Mouse (Mus musculus): ENCODE results near the gene Gm49387. TPM values are rescaled to one million over a fixed set of nuclear protein-coding genes. Genes with fewer than 3 reads are reported as not detected.

Gm49387 gene
- polyA plus RNA-seq, 1 experiment from 2014 or later = 5.8 TPM

DNA sequence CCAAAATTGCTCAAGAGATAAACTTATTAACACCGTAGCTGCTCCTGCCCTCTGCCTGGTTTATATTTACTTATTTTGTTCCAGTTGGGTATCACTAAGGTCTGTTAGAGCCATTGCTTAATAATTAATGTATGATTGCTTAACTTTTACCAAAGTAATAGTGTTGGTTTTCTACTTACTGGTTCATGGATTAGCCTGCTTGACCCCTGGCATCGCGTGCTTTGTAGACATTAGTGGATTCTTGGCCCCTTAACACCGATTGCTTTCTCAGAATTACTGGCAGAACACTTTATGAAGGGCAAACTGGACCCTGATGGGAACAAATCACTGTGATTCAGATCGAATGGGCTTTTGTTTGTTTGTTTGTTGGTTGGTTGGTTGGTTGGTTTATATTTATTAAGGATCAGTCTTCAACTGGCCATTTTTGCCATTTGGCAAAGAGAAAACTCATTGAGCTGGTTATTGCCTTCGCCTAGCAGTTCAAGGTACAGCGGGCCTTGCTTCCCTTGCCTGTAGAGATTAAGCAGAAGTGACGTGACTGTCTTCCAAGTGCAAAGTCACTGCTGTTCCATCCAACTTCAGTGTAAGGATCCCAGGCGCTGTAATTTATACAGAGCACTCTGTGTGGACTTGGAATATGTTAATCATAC, 953 bp upstream of the Gm49387 start:
- TF ChIP-seq CTCF (IDR thresholded peaks at IDR 0.05) = no peak
- POLR2A ChIA-PET = interaction anchor here (0.9 to 1.4 kb wide), 2 partner anchors 18 to 217 kb away, joined by 3 read pairs; no protein-coding TSS in a partner anchor
- DNase-seq (ENCODE audit: low read depth, low spot score) = no peak
- CTCF ChIA-PET = interaction anchor here (1.0 kb wide), 1 partner anchor 145 kb away, joined by 4 read pairs; no protein-coding TSS in a partner anchor
- peak; percentile 32 for ATAC-seq
- H3K27me3 ChIP-seq = no peaks in the 10 kb centered on the region
- in situ Hi-C loops (cut with MboI; ENCODE audit: low pct_unique_long_range_greater_than_20kb) = no loop called here

DNA sequence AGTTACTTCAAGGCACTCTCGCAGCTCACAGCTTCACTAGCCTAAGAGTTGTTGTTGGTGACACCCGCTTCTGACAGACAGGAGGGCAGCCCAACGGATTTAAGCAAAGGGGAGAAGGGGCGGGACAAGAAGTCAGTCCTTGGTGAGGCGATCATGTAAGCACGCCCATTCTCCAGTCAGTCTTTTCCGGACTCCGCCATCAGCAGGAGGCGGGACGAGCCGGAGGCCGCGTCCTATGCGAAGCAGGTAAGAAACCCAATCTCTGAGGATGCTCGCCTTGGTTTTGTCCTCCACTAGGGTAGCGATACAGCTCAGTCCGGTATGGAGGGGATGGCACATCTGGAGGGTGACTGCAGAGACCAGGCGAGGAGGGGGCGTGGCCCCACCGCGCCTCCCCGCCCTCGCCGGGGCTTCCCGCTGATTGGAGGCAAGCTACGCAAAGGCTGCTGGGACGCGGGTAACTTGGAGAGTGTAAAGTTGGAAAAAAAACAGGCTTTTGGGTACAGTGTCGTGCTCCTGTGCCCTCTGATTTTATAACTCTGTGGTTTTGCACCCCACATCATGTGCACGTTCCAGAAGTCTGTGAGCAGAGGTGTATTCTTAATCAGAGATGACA, 320 bp upstream of the Gm49387 start, which contains the start of the genes Btd and Hacl1:
Btd (plus strand) TSS at position 139 of the 616 bp plus-strand sequence.
Hacl1 (minus strand) TSS at position 397 of the 616 bp plus-strand sequence.
- POLR2A ChIA-PET = interaction anchor here (0.9 to 1.4 kb wide), 2 partner anchors 18 to 216 kb away, joined by 3 read pairs; no protein-coding TSS in a partner anchor
- ATAC-seq = peak; percentile 96
- in situ Hi-C loops (cut with MboI; ENCODE audit: low pct_unique_long_range_greater_than_20kb) = no loop called here
- no peaks in the 10 kb centered on the region for H3K27me3 ChIP-seq
- CTCF ChIA-PET = interaction anchor here (1.0 kb wide), 1 partner anchor 145 kb away, joined by 4 read pairs; no protein-coding TSS in a partner anchor
- no peak for TF ChIP-seq CTCF (IDR thresholded peaks at IDR 0.05)
- no peak for DNase-seq (ENCODE audit: low read depth, low spot score)

DNA sequence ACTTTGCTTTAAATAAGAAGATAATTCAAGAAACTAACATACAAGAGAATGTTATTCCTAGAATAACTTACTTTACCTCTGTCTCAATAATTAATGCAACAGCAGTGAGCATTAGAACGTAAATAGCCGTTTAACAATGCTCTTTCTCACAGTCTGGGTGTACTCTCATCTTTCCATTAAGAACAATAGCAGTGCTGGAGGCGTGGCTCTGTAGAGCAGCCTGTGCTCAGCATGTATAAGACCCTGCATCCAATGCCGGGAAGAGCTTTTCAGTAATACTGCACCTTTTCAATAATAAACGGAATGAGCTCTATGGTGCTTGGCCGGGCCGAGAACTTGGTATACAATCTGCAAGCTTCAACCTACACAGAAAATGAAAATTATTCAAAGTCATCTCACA, 10.0 kb downstream of the Gm49387 start:
- ATAC-seq (no peak), DNase-seq (ENCODE audit: low read depth, low spot score) (no peak)
- ChIA-PET CTCF (no interaction called here), POLR2A (no interaction called here)
- no peaks in the 10 kb centered on the region for H3K27me3 ChIP-seq
- in situ Hi-C loops (cut with MboI; ENCODE audit: low pct_unique_long_range_greater_than_20kb) = no loop called here
- TF ChIP-seq CTCF (IDR thresholded peaks at IDR 0.05) = no peak

DNA sequence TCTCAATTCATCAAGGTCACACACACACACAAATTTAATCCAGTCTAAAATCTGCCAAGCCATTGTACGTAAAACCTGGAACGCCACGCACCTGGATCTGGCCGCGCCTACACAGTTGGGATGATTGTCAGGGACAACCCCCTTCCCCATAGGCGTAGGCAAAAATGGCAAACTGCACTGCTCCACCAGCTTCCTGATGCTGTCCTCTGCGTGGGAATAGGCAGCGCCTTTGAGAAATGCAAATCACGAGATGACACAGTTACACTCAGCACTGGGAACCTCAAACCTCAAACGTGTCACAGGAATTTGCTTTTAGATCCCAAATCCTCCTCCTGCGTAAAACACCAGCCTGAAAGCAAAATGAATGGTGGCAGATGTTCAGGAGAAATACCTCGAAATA, 17.9 kb downstream of the Gm49387 start:
- ChIA-PET CTCF (no interaction called here), POLR2A (no interaction called here)
- DNase-seq (ENCODE audit: low read depth, low spot score) (no peak), ATAC-seq (no peak)
- TF ChIP-seq CTCF (IDR thresholded peaks at IDR 0.05) = no peak
- no peaks in the 10 kb centered on the region for H3K27me3 ChIP-seq
- in situ Hi-C loops (cut with MboI; ENCODE audit: low pct_unique_long_range_greater_than_20kb) = no loop called here

DNA sequence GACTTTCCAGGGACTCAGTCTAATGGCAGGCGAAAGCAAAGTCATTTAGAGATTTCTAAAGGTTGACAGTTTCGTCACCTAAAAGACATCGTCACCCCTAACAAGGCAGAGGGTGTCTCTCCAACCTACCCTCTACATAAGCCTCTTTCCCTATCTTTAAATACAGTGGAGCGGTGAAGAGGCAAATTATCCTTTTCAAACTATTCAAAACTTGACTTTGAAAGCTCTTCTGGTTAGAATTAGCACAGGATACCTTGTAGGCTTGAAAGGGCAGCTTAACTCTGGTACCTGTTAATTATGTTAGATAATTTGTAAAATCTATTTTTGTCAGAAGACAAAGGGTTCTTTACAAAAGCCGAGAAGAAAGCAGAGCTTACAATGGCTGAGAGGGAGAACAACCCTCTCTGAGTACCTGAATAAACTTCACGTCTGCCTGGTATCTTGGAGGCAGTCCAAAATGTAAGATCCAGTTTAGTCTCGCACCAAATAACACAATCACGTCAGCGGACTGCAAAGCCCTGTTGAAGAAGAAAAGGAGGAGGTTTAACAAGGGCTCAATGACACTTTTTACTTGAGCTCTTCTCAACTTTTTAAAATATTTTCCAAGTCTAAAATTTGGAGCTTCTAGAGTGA, 20.0 kb downstream of the Gm49387 start:
- in situ Hi-C loops (cut with MboI; ENCODE audit: low pct_unique_long_range_greater_than_20kb) = no loop called here
- ATAC-seq (no peak), DNase-seq (ENCODE audit: low read depth, low spot score) (no peak)
- no peaks in the 10 kb centered on the region for H3K27me3 ChIP-seq
- CTCF ChIA-PET = interaction anchor here (1.0 to 1.2 kb wide), 2 partner anchors 9 to 15 kb away, joined by 3 to 4 read pairs; no protein-coding TSS in a partner anchor
- no peak for TF ChIP-seq CTCF (IDR thresholded peaks at IDR 0.05)
- POLR2A ChIA-PET = interaction anchor here (1.1 kb wide), 1 partner anchor 19 kb away, joined by 4 read pairs; no protein-coding TSS in a partner anchor

DNA sequence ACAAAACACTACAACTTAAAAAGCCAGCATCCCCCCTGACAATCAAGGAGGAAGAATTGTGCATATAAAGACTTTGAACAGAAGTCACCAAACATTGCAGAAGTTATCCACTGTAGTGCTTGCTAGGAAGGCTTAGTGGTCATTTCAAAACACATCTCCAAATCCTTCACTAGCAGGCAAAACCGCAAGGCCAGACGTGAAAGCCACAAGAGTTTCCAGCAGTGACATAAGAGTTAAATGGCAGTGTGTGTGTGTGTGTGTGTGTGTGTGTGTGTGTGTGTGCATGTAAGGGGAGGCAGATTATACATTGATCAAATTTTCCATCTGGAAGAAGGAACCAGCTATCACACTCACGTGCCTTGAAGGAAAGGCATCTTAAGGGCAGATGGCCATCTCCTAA, 22.7 kb downstream of the Gm49387 start:
- H3K27me3 ChIP-seq = no peaks in the 10 kb centered on the region
- ATAC-seq = no peak
- no peak for TF ChIP-seq CTCF (IDR thresholded peaks at IDR 0.05)
- ChIA-PET CTCF (no interaction called here), POLR2A (no interaction called here)
- in situ Hi-C loops (cut with MboI; ENCODE audit: low pct_unique_long_range_greater_than_20kb) = no loop called here
- no peak for DNase-seq (ENCODE audit: low read depth, low spot score)

DNA sequence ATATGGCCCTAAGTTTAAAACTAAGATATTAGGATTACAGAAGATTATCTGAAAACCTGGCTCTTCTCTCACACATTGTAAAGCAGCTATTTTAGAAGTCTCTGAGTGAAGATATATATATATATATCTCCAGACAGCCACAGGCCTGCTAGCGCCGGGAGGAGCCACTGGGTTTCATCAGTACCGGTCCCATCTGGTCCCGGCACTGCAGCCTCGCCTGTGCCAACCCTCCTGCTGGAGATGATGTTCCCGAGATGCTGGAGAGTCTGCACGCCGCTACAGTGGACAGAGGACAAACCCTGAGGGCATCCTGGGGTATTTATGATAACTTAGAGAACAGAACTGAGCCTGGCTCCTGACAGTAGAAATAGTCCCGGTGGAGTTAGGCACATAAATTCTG, 23.5 kb downstream of the Gm49387 start:
- DNase-seq (ENCODE audit: low read depth, low spot score) (no peak), ATAC-seq (no peak)
- in situ Hi-C loops (cut with MboI; ENCODE audit: low pct_unique_long_range_greater_than_20kb) = no loop called here
- no peaks in the 10 kb centered on the region for H3K27me3 ChIP-seq
- CTCF ChIA-PET = interaction anchor here (0.6 kb wide), 1 partner anchor 199 kb away, joined by 3 read pairs; no protein-coding TSS in a partner anchor
- TF ChIP-seq CTCF (IDR thresholded peaks at IDR 0.05) = no peak
- POLR2A ChIA-PET = interaction anchor here (0.7 kb wide), 1 partner anchor 130 kb away, joined by 3 read pairs; no protein-coding TSS in a partner anchor

DNA sequence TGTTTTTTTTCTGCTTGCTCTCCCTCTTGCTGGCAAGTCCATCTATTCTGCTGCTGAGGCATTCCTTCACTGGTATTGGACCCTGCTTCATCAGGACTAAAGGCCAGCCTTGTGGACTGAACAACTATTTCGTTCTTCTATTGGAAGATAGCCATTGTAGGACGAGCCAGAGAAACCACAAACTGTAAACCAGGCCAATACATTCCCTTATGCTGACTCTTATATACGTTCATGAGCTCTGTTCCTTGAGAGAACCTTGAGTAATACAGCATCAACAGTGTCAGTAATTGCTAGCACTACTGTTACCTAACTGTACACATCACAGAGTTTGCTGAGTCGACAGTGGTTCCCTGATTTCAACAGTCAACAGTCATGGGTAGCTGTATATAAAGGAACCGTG, 27.0 kb downstream of the Gm49387 start:
- ChIA-PET POLR2A (no interaction called here), CTCF (interaction anchor here (1.6 kb wide), 1 partner anchor 9 kb away, joined by 8 read pairs; no protein-coding TSS in a partner anchor)
- no peak for DNase-seq (ENCODE audit: low read depth, low spot score)
- H3K27me3 ChIP-seq = no peaks in the 10 kb centered on the region
- ATAC-seq = no peak
- no peak for TF ChIP-seq CTCF (IDR thresholded peaks at IDR 0.05)
- in situ Hi-C loops (cut with MboI; ENCODE audit: low pct_unique_long_range_greater_than_20kb) = no loop called here

DNA sequence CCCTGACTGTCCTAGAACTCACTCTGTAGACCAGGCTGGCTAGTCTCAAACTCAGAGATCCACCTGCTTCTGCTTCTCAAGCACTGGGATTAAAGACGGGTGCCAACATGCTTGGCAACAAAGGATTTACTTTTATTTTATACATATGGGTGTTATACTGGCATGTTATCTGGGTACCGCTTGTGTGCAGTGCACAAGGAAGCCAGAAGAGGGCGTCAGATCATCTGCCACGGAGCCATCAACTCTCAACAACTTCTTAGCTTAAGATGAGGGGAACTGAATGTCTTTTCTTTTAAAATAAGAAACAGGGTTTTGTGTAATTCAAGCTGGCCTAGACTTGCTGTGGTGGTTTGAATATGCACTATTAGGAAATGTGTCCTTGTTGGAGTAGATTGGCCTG, 28.7 kb downstream of the Gm49387 start:
- no peak for ATAC-seq
- CTCF ChIA-PET = interaction anchor here (1.0 kb wide), 1 partner anchor 177 kb away, joined by 3 read pairs; no protein-coding TSS in a partner anchor
- in situ Hi-C loops (cut with MboI; ENCODE audit: low pct_unique_long_range_greater_than_20kb) = no loop called here
- POLR2A ChIA-PET = no interaction called here
- TF ChIP-seq CTCF (IDR thresholded peaks at IDR 0.05) = peak; percentile 32
- no peaks in the 10 kb centered on the region for H3K27me3 ChIP-seq
- DNase-seq (ENCODE audit: low read depth, low spot score) = no peak

DNA sequence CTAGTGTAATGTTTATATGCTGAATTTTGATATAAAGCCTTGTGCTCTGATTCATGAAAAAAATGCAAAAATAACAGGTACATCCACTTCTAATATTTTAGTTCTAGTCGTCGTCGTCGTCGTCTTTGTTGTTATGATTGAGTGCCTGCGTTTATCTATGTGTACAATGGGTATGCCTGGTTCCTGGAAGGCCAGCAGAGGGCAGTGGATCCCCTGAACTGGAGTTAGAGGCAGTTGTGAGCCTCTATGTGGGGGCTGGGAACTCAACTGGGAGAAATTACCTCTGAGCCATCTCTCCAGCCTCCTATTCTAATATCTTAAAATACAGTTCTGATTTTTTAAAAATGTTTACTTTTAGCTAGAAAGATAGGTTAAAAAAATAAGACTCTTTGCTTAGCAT, 35.2 kb downstream of the Gm49387 start:
- no peak for ATAC-seq
- no peaks in the 10 kb centered on the region for H3K27me3 ChIP-seq
- in situ Hi-C loops (cut with MboI; ENCODE audit: low pct_unique_long_range_greater_than_20kb) = loop anchor here (5.0 kb wide), 1 partner anchor 88 kb away; no protein-coding TSS in a partner anchor
- DNase-seq (ENCODE audit: low read depth, low spot score) = no peak
- POLR2A ChIA-PET = no interaction called here
- peak; percentile 37 for TF ChIP-seq CTCF (IDR thresholded peaks at IDR 0.05)
- CTCF ChIA-PET = interaction anchor here (1.1 to 3.2 kb wide), 5 partner anchors 9 to 182 kb away, joined by 3 to 17 read pairs (median 4); no protein-coding TSS in a partner anchor

All from Patski (cell line).